Mouse (Mus musculus): ENCODE results near the gene Cdkn2a.

DNA sequence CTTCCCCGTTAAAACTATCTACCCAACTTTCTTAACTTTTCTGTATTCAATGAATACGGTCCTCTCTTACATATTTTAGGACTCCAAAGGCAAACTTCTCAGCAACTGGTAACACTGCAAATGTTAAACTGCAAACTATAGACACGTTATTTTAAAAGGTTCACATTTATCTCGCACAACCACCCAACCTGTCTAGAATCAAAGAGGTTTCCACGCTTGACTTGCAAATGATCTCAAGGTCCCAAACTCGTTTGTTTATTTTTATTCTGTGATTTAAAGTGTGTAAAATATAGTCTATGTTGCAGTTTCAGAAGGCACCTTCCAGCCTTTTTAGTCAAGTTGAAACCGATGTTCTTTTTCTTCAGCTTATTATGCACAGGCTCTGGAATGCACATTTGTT is 13.2 kb downstream of the Cdkn2a start:
- TF ChIP-seq CTCF (IDR thresholded peaks at IDR 0.05; ENCODE audit: extremely low read depth, insufficient read depth, insufficient read length, insufficient replicate concordance) (no peak), POLR2A (IDR thresholded peaks at IDR 0.05; ENCODE audit: low read depth, low read length) (no peak)

All from spleen, adult 2 months (tissue).